Mouse (Mus musculus) hindbrain, embryonic 16.5 days (tissue): ENCODE measurements around the gene Ttk. TPM values are rescaled to one million over a fixed set of nuclear protein-coding genes. Genes with fewer than 3 reads are reported as not detected.

Experiments
- ATAC-seq: fragments of 200-750 bp; cut with Nextera tagmentation; 2 replicates; pipeline ENCODE4 v1.8.0; 2017; ENCODE audit warnings: moderate TSS enrichment, moderate library complexity
- H3K27ac ChIP-seq: fragments of 300-500 bp; sonication (generic); 2 replicates; pipeline ENCODE4 v1.5.1; 2014; ENCODE audit warnings: low read depth, mild to moderate bottlenecking, control low read depth, low read length, moderate library complexity
- H3K27me3 ChIP-seq: fragments of 300-500 bp; sonication (generic); replicated peaks from 2 replicates; pipeline ENCODE4 v1.6.1; 2014; ENCODE audit warnings: low read length; ENCODE audit not compliant: control insufficient read depth, insufficient read depth
- H3K36me3 ChIP-seq: fragments of 300-500 bp; sonication (generic); 2 replicates; pipeline ENCODE4 v1.6.1; 2014; ENCODE audit warnings: mild to moderate bottlenecking, low read length, moderate library complexity, mixed read lengths; ENCODE audit not compliant: control insufficient read depth, insufficient read depth
- H3K4me1 ChIP-seq: fragments of 300-500 bp; sonication (generic); 2 replicates; pipeline ENCODE4 v1.6.1; 2014; ENCODE audit warnings: low read depth, low read length; ENCODE audit not compliant: control insufficient read depth, insufficient read depth
- H3K4me2 ChIP-seq: fragments of 300-500 bp; sonication (generic); 2 replicates; pipeline ENCODE4 v1.6.1; 2014; ENCODE audit warnings: mild to moderate bottlenecking, low read length, control low read depth, moderate library complexity
- H3K4me3 ChIP-seq: fragments of 300-500 bp; sonication (generic); 2 replicates; pipeline ENCODE4 v1.5.1; 2014; ENCODE audit warnings: mild to moderate bottlenecking, low read length, control low read depth, moderate library complexity
- H3K9ac ChIP-seq: fragments of 300-500 bp; sonication (generic); 2 replicates; pipeline ENCODE4 v1.6.1; 2014; ENCODE audit warnings: low read depth, mild to moderate bottlenecking, control low read depth, low read length, moderate library complexity
- H3K9me3 ChIP-seq: fragments of 300-500 bp; sonication (generic); 2 replicates; pipeline ENCODE4 v1.6.1; 2014; ENCODE audit warnings: mild to moderate bottlenecking, low read length, moderate library complexity; ENCODE audit not compliant: control insufficient read depth
- WGBS: fragments of 180-500 bp; shearing (Covaris S2); extraction: QIAGEN DNeasy Blood & Tissue Kit; methylation state at CpG from one replicate; pipeline ENCODE4 v1.1.7; 2014; 5-methylcytosine and 5-hydroxymethylcytosine counted together
- polyA plus RNA-seq: library from polyadenylated mRNA; unstranded; fragments of >200 nt; fragmentation: Nextera tagmentation; extraction: Ambion mirVana; gene quantifications from 2 replicates; pipeline ENCODE4 v1.2.1, GENCODE M21; 2015

Ttk gene
- polyA plus RNA-seq, 1 experiment from 2014 or later, result 4.9 TPM

- H3K36me3 ChIP-seq, result no peaks in the 10 kb centered on the region
- H3K4me2 ChIP-seq, result no peak overlapping the region
- H3K4me1 ChIP-seq, result no peaks in the 10 kb centered on the region
- H3K9ac ChIP-seq, result no peak overlapping the region
- no peak for ATAC-seq
- H3K27ac ChIP-seq, result no peak overlapping the region
- no peaks in the 10 kb centered on the region for H3K27me3 ChIP-seq
- no peak overlapping the region for H3K4me3 ChIP-seq
- no peaks in the 10 kb centered on the region for H3K9me3 ChIP-seq
Observed at GRCm38 (mm10) chr9:83886149-83886548, 51.7 kb downstream of the Ttk start.

- no peak for ATAC-seq
- no peaks in the 10 kb centered on the region for H3K9me3 ChIP-seq
- H3K4me1 ChIP-seq, result no peaks in the 10 kb centered on the region
- H3K27me3 ChIP-seq, result no peaks in the 10 kb centered on the region
- H3K4me3 ChIP-seq, result no peak overlapping the region
- 91% methylated on average over 5 of the region's 5 CpGs for WGBS
- no peak overlapping the region for H3K27ac ChIP-seq
- H3K9ac ChIP-seq, result no peak overlapping the region
- no peaks in the 10 kb centered on the region for H3K36me3 ChIP-seq
- no peak overlapping the region for H3K4me2 ChIP-seq
Observed at GRCm38 (mm10) chr9:83888214-83888613, 53.7 kb downstream of the Ttk start.

- no peaks in the 10 kb centered on the region for H3K27me3 ChIP-seq
- no peak for ATAC-seq
- no peaks in the 10 kb centered on the region for H3K9me3 ChIP-seq
- no peak overlapping the region for H3K9ac ChIP-seq
- H3K4me1 ChIP-seq, result no peaks in the 10 kb centered on the region
- H3K4me2 ChIP-seq, result no peak overlapping the region
- H3K36me3 ChIP-seq, result no peaks in the 10 kb centered on the region
- H3K27ac ChIP-seq, result no peak overlapping the region
- H3K4me3 ChIP-seq, result no peak overlapping the region
- WGBS, result 81% methylated on average over 8 of the region's 8 CpGs
Observed at GRCm38 (mm10) chr9:83893073-83893472, 58.6 kb downstream of the Ttk start.

DNA sequence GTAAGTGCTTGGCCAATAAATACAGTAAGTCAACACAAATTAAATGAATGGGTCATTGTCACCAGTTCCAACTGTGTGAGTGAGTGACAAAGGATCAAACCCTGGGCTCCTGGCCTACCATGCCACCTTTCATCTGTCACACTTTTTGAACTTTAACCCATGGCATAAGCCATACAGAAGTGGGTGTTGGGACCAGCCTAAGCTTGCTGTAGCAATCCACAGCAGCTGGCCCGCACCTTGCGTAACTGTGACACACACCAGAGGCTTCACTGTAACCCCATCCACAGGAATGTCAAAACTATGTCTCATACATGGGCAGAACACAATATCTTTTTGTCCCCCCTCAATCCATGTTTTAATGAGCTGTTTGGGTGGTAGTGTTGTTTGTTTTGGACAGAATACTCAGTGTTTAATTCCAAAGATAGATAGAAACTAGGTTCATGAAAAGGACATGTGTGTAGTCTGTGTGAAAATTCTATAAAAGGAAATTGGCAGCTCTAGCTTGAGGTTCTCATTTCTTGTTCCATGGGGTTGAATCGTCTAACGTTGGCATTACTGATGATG lies 59.4 kb downstream of the Ttk start:
- H3K9ac ChIP-seq, result no peak overlapping the region
- no peaks in the 10 kb centered on the region for H3K9me3 ChIP-seq
- no peaks in the 10 kb centered on the region for H3K4me1 ChIP-seq
- WGBS, result 89% methylated on average over 4 of the region's 4 CpGs
- no peak overlapping the region for H3K4me3 ChIP-seq
- H3K27ac ChIP-seq, result no peak overlapping the region
- no peak for ATAC-seq
- H3K4me2 ChIP-seq, result no peak overlapping the region
- H3K27me3 ChIP-seq, result no peaks in the 10 kb centered on the region
- H3K36me3 ChIP-seq, result no peaks in the 10 kb centered on the region

DNA sequence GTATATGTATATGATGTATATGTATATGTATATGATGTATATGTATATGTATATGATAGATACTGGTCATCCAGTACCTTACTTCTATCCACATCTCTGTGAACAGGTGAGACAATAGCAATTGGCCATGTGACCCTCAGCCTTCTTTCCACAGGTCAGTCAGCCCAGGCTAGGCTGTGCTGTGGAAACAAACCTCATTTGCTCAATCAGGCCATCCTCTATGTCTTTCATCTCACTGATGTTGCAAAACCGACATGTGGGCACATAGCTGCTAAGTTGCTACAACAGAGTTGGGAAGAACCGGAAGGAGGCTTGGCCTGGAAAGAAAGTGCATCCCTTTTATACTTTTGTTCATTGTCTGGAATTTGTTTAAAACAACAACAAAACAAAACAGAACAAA lies 67.6 kb downstream of the Ttk start:
- no peak overlapping the region for H3K9ac ChIP-seq
- H3K27ac ChIP-seq, result no peak overlapping the region
- H3K9me3 ChIP-seq, result no peaks in the 10 kb centered on the region
- no peak for ATAC-seq
- H3K36me3 ChIP-seq, result no peaks in the 10 kb centered on the region
- H3K27me3 ChIP-seq, result no peaks in the 10 kb centered on the region
- 90% methylated on average over 2 of the region's 2 CpGs for WGBS
- no peaks in the 10 kb centered on the region for H3K4me1 ChIP-seq
- H3K4me3 ChIP-seq, result no peak overlapping the region
- H3K4me2 ChIP-seq, result no peak overlapping the region

DNA sequence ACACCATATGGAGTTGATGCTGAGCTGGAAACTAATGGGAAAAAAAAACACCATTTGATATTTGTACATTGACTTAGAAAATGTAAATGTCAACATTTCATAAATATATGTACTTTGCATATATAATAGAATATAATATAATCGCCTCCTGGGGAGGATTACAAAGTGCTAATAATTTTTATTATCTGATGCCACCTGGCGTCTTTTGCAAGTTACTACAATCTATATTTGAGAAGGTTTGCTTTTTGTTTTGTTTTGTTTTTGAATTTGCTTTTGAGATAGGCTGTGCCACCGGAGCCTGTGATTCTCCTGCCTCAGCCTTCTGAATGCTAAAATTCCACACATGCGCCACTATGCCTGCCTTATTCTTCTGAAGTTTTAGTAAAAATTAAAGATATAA lies 71.3 kb downstream of the Ttk start:
- Histone ChIP-seq H3K36me3 (no peaks in the 10 kb centered on the region), H3K27ac (no peak overlapping the region), H3K4me2 (no peak overlapping the region), H3K9ac (no peak overlapping the region), H3K4me1 (no peaks in the 10 kb centered on the region), H3K4me3 (no peak overlapping the region), H3K27me3 (no peaks in the 10 kb centered on the region), H3K9me3 (no peaks in the 10 kb centered on the region)
- ATAC-seq, result no peak
- 75% methylated on average over 4 of the region's 4 CpGs for WGBS

DNA sequence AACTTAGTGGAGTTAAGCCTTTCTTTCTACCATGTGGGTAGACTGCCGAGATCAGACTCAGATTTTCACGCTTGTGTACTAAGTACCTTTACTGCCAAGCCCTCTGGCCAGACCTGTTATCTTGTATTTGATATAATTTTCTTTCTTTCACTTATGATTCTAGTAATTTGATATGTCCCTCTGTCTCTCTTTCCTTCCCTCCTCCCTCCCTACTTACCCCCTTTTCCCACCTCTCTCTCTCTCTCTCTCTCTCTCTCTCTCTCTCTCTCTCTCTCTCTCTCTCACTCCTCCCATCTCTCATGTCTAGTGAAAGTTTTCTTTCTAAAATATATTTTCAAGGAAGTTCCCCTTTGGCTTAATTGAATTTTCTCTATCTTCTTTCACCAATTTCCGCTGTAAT lies 72.5 kb downstream of the Ttk start:
- Histone ChIP-seq H3K9ac (no peak overlapping the region), H3K36me3 (no peaks in the 10 kb centered on the region), H3K27ac (no peak overlapping the region), H3K9me3 (no peaks in the 10 kb centered on the region), H3K4me3 (no peak overlapping the region), H3K4me2 (no peak overlapping the region), H3K4me1 (no peaks in the 10 kb centered on the region), H3K27me3 (no peaks in the 10 kb centered on the region)
- no peak for ATAC-seq
- 88% methylated on average over 3 of the region's 3 CpGs for WGBS

- no peaks in the 10 kb centered on the region for H3K9me3 ChIP-seq
- H3K27ac ChIP-seq, result no peak overlapping the region
- H3K9ac ChIP-seq, result no peak overlapping the region
- ATAC-seq, result no peak
- H3K36me3 ChIP-seq, result no peaks in the 10 kb centered on the region
- H3K27me3 ChIP-seq, result no peaks in the 10 kb centered on the region
- no peak overlapping the region for H3K4me2 ChIP-seq
- no peaks in the 10 kb centered on the region for H3K4me1 ChIP-seq
- no peak overlapping the region for H3K4me3 ChIP-seq
- 97% methylated on average over 2 of the region's 2 CpGs for WGBS
Observed at GRCm38 (mm10) chr9:83909836-83910235, 75.3 kb downstream of the Ttk start.

DNA sequence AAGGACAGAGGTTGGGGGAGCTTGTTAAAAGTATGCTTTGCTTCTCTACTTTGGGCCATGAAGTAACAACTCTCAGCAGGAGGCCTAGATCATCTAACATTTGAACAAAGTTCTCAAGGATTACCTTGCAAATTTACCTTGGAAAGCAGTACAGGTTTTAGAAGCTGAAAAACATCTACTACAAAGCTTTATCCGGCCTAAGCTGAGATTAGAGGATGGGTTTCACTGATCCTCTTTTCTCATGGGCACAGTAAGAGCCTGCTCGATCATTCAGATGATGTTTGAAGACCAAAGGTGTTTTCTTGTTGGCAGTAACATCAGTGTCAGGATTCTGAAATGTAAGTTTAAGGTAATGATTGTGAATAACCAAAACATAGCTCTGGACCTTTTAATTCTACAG lies 76.4 kb downstream of the Ttk start:
- no peaks in the 10 kb centered on the region for H3K4me1 ChIP-seq
- WGBS, result 84% methylated on average over 2 of the region's 2 CpGs
- H3K9me3 ChIP-seq, result no peaks in the 10 kb centered on the region
- no peak overlapping the region for H3K4me3 ChIP-seq
- H3K36me3 ChIP-seq, result no peaks in the 10 kb centered on the region
- no peak overlapping the region for H3K9ac ChIP-seq
- no peak overlapping the region for H3K27ac ChIP-seq
- no peaks in the 10 kb centered on the region for H3K27me3 ChIP-seq
- no peak for ATAC-seq
- no peak overlapping the region for H3K4me2 ChIP-seq
